Mouse (Mus musculus): ENCODE data around the gene Stab1.

The Stab1 gene

GRCm38 (mm10) chr14:31161638-31162037, 6.8 kb downstream of the Stab1 start:
- DNase-seq: no peak

DNA sequence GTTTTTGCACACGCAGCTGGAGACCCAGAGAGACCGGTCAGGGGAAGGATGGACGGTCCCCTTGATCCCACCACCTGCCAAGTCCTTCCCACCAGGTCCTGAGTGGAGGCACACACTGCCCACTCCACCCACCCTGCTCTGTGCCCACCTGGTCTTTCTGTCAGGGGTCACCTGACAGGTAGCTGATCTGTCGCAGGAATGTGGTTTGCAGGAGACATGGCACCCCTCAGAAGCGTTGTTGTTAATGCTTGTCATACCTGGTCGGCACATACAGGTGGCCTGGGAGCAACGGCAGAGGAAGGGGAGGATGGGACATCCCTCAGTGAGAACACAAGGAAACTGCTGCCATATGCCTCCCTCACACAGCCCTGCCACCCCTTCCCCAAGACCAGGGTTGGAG, 7.2 kb downstream of the Stab1 start:
- DNase-seq: no peak

GRCm38 (mm10) chr14:31160196-31161150, 8.0 kb downstream of the Stab1 start:
- no peak for DNase-seq

DNA sequence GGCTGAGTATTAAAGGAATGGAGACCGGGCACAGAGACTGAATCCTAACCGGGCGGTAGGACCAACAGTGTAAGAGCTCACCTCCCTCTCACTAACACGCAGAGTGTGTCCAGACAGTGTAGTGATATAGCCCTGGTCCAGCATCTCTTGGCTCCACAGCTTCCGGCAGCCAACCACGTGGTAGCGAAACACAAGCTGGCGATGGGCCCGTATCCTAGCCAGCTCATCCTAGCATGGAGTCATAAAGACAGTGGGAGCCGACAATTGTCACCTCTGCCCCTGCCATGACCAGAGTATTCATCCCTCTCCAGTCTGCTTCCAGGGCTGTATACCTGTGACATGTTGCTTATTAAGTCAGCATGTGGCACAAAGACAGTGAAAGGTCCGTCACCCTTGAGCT, 22.7 kb downstream of the Stab1 start:
- DNase-seq: no peak

DNA sequence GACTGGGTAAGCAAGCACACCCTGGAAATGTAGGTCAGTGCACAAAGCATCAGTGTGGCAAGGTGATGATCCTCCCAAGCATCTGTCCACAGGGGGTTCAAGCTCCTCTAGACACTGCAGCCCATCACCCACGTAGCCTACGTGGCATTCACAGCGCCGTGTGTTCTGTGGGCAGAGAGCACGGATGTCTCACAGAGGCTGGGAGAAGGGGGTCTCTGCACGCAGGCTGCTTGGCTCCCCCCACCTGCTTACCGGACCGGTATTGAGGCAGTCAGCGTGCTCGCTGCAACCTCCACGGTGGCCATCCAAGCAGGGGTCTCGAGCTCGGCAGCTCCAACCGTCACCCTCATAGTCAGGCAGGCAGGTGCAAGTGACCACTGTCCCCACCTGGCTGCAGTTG, 27.4 kb downstream of the Stab1 start:
- DNase-seq: peak; percentile 27

GRCm38 (mm10) chr14:31140141-31140540, 28.3 kb downstream of the Stab1 start:
- no peak for DNase-seq

DNA sequence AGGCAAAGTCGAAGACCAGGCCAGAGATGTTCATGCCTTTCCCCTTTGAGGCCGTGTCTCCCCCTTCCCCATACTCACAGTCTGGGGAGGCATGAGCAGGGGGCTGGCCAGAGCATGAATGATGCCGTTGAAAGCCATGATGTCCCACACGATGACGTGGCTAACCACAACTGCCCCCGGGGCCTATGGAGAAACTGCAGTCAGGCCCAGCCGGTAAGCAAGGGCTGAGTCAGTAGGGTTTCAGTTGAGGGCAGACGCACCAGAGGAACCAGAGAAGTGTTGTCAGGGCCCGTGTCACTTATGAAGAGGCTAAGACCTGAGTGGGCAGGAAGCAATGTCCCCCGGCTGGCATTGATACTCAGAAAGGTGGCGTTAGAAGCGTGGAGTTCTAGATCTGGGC, 28.8 kb downstream of the Stab1 start:
- no peak for DNase-seq

DNA sequence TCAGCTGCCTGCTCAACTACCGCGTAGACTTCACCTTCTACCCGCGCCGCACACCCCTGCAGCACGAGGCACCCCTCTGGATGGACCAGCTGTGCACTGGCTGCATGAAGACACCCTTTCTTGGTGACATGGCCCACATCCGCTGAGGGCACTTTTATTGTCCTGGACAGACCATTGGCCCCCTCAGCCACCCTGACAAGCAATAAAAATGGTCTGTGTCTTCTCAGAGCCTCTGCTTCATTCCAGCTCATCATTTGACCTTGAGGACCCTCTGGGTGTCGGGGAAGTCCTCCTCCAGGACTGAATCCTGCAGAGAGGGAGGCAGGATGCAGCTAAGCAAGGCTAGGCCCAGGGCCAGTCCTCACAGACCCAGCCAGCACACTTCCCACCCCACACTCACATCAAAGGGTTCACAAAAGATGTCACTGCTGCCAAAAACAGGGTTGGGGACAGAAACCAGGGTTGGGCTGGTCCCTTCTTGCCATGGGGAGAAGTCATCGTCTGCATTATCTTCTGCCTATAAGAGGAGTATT, 29.5 kb downstream of the Stab1 start:
- DNase-seq: no peak

GRCm38 (mm10) chr14:31138219-31138896, 30.1 kb downstream of the Stab1 start:
- no peak for DNase-seq

DNA sequence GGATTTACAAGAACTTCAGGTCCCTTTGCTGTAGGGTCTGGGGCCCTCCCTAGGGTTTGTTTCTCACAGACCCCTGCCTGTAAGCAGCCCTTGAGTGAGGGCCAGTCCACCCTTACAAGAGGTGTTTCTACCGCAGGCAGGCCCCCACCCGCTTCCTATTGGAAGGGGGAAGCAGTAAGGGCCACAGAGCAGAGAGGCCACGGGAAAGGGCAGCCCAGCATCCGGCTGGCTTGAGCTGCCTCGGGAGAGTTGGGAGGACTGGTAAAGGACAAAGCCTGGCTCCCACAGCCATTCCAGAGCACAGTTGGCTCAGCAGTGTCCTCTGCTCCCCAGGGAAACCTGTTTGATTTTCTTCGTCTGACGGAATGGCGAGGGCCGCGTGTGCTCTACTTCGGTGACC, 30.6 kb downstream of the Stab1 start:
- DNase-seq: no peak

DNA sequence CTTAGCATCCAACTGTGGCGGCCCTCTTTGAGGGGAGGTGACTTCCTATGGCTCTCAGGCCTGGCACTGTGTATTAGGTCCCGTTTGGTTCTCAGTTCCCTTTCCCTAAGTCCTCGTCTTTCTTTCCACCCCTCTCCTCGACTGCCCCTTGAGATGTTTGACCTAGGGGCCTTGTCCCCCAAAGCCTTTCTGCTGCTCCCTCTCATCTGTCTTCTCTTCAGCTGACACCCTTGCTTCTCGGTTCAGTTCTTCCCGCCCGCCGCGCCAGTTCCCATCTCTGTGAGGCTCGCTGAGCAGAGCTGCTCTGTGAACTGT, 31.2 kb downstream of the Stab1 start:
- DNase-seq: no peak

DNA sequence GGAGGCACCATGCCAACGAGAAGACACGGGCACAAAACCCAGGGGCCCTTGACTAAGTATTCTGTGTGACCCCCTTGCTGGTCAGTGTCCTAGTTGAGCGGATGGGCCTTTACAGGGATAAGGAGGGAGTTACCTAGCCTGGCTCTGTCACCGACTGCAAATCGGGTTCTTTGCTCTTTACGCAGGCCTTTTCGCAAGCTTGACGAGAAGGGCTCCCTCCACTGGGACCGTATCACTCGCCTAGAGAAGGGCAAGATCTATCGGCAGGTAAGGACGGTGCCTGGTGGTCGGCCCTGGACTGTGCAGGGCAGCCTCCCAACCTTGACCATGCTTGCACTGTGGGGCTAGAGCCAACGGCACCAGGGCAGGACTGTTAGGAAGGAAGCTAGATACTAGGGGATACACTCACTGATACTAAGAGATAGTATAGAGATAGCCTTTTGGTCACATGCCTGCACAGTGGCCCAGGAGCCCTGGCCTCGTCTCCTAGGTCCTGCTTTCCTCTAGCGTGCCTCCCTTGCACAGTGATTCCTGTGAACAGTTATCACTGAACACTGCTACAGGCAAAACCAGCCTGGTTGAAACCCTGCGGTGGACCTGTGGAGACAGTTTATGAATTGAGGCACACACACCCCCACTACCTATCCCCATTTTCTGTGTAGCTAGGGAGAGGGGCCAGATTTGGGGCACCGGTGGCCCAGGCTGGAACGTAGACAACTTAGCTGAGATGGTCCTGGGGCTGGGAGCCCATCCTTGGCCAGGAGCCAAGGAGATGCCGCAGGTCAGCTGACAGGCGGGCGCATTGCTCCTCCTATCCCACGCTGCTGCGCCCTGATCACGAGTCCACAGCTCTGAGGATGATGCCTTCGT, 31.8 kb downstream of the Stab1 start:
- no peak for DNase-seq

- DNase-seq: no peak
Measured at GRCm38 (mm10) chr14:31135495-31136410, 32.7 kb downstream of the Stab1 start.

DNA sequence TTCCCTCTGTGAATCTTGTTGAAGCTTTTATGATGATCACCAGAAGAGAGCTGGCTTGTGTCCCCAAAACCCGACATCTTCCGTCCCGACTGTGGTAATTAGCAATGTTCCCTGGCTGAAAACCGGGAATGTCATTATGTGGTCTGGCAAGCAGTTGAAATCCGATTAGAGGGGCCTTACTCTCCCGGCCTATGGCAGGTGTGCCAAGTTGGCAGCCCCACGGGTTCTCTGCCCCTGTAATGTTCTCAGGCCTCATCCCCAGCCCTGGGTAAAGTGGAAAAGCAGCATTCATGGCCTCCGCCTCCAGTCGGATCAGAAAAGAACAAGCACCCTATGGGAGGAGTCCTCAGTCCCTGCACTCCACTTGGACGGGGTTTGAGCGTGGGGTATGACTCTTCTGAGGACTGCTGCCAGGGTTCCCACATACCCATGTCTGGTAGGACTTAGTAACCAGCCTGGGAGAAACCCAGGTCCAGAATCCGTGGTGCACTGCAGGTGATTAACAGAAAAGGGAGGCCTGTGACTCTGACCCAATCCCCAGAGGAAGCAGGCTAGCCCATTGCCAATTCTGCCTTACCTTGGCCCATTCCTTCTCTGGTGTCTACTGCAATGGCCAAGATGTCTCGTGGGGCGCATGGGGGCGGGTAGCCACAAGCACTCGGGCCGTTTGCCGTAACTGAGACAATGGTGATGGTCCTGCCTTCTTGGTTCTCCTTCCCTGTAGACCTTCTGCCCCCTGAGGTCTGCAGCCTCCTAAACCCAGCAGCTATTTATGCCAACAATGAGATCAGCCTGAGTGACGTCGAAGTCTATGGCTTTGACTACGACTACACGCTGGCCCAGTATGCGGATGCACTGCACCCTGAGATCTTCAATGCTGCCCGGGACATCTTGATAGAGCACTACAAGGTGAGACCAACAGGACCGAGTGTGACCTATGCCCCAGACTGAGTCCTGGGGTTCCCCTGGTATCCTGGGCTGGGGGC, 34.1 kb downstream of the Stab1 start:
- no peak for DNase-seq

DNA sequence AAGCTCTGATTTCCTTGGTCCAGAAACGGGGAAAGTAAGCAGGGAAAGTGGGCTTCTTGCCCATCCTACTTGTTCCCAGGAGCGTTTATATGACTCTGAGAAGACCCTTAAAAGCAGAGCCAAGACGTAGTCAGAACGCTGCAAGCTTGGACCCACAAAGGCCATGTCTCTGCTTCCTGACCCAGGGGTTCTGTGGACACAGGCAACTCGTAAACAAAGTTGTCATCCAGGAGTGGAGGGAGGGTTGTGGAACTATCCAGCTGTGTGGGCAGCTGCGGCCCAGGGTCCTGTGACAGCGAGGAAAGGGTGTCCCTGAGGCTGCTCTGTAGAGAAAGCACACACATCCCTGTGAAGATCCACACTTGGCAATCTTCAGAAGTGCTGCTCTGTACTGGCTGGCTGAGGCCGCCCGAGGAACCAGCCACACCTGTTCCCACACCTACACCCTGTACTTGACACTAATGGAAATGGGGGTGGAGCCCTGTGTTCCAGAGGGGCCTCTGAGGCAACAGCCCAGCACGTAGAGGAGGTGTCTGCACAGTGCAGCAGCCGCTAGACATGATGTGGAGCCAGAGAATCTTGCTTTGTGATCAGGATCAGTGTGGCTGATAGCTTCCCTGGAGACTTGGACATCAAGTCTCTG, 35.3 kb downstream of the Stab1 start:
- DNase-seq: no peak

DNA sequence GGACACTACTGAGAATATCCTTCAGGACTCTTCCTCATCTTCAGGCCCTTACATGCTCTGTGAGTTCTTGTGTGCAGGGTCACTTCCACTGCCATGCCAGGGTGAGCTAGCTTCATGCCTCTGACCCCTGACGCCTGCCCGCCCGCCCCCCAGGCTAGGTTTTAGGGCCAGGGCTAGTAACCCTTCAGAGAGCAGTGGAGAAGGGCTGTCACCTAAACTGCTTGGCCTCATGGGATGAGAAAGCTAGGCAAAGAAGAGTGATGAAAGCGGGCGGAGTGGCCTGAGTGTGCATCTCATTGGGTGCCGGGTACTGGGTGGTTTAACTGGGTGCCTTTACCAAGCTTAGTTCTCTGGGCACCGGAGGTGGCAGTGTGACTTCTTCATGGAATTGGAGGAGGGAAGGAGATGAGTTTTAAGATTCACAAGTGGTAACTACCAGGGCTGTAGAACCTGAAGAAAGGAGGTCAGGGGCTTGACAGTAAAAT, 35.9 kb downstream of the Stab1 start:
- DNase-seq: no peak

GRCm38 (mm10) chr14:31132031-31132430, 36.4 kb downstream of the Stab1 start:
- DNase-seq: peak; percentile 37

- DNase-seq: peak; percentile 57
Measured at GRCm38 (mm10) chr14:31131272-31131821, 37.1 kb downstream of the Stab1 start.

Measured in retina, postnatal 1 day (tissue).